Mouse (Mus musculus) testis, adult 2 months (tissue): ENCODE results near the gene Slc30a10.

Experiments used
- CTCF ChIP-seq: fragments of 200-500 bp; IDR thresholded peaks from 2 replicates; pipeline ENCODE4 v1.5.1; 2012; ENCODE audit warnings: low read depth, mild to moderate bottlenecking, inconsistent platforms, low read length, moderate library complexity; ENCODE audit not compliant: control insufficient read depth, insufficient read depth, insufficient replicate concordance
- POLR2A ChIP-seq: fragments of 200-500 bp; IDR thresholded peaks from 2 replicates; pipeline ENCODE4 v1.6.1; 2012; ENCODE audit warnings: low read depth, mild to moderate bottlenecking, inconsistent platforms, low read length, moderate library complexity; ENCODE audit not compliant: control insufficient read depth

GRCm38 (mm10) chr1:185451077-185451476, 3.6 kb upstream of the Slc30a10 start:
- TF ChIP-seq CTCF (no peak), POLR2A (no peak)
